Mouse (Mus musculus) megakaryocyte progenitor cell, adult 5-6 weeks (primary cell): Measurements from ENCODE around the gene Syt3. TPM values are rescaled to one million over a fixed set of nuclear protein-coding genes. Genes with fewer than 3 reads are reported as not detected.

Source experiments
- ATAC-seq: replicated peaks from 2 replicates; pipeline ENCODE4 v1.8.0; 2016; ENCODE audit warnings: mild to moderate bottlenecking, moderate TSS enrichment, inconsistent platforms; ENCODE audit not compliant: poor library complexity
- total RNA-seq, 2 experiments: library from RNA; stranded (forward) in 1 of 2; stranded (reverse) in 1 of 2; fragments of 157-497, 149-512 nt in 1 of 2; fragments of 200-1000 nt in 1 of 2; gene quantifications; 2 replicates each; pipeline versions ENCODE4 v1.2.3 to v1.2.4; 2015 to 2017

Syt3 gene
- total RNA-seq, 2 experiments from 2014 or later, result 0.12 to 0.22 TPM

GRCm38 (mm10) chr7:44443268-44444173 lies 59.6 kb downstream of the Syt3 start:
- ATAC-seq, result no peak

GRCm38 (mm10) chr7:44444886-44445527 lies 61.1 kb downstream of the Syt3 start:
- ATAC-seq, result no peak

GRCm38 (mm10) chr7:44445528-44445923 lies 61.6 kb downstream of the Syt3 start:
- no peak for ATAC-seq

GRCm38 (mm10) chr7:44446070-44446855 lies 62.4 kb downstream of the Syt3 start:
- no peak for ATAC-seq

Other genes with a start within 250 kb of the Syt3 start
- not detected in 2 replicates for gene Klk1b16, start 247.3 kb upstream of the Syt3 start, total RNA-seq (2015)
- gene Klk1b16, start 247.3 kb upstream of the Syt3 start, total RNA-seq (2017), result not detected in 2 replicates
- not detected in 2 replicates for gene Klk1b24, start 195.9 kb upstream of the Syt3 start, total RNA-seq (2015)
- not detected in 2 replicates for gene Klk1b24, start 195.9 kb upstream of the Syt3 start, total RNA-seq (2017)
- gene Klk1b3, start 185.9 kb upstream of the Syt3 start, total RNA-seq (2015), result not detected in 2 replicates
- not detected in 2 replicates for gene Klk1b3, start 185.9 kb upstream of the Syt3 start, total RNA-seq (2017)
- not detected in 2 replicates for gene Klk1b4, start 176.7 kb upstream of the Syt3 start, total RNA-seq (2015)
- not detected in 2 replicates for gene Klk1b4, start 176.7 kb upstream of the Syt3 start, total RNA-seq (2017)
- gene Klk1b5, start 168.2 kb upstream of the Syt3 start, total RNA-seq (2015), result not detected in 2 replicates
- gene Klk1b5, start 168.2 kb upstream of the Syt3 start, total RNA-seq (2017), result not detected in 2 replicates
- not detected in 2 replicates for gene Klk1, start 158.7 kb upstream of the Syt3 start, total RNA-seq (2015)
- gene Klk1, start 158.7 kb upstream of the Syt3 start, total RNA-seq (2017), result not detected in 2 replicates
- not detected in 2 replicates for gene Gm36864, start 147.9 kb upstream of the Syt3 start, total RNA-seq (2015)
- gene Gm36864, start 147.9 kb upstream of the Syt3 start, total RNA-seq (2017), result not detected in 2 replicates
- gene 1700028J19Rik, start 137.4 kb upstream of the Syt3 start, total RNA-seq (2015), result 0.34 and 1.8 TPM in 2 replicates
- 0.30 and 0.37 TPM in 2 replicates for gene 1700028J19Rik, start 137.4 kb upstream of the Syt3 start, total RNA-seq (2017)
- gene 2410002F23Rik, start 137.4 kb upstream of the Syt3 start, total RNA-seq (2015), result 54.0 and 60.6 TPM in 2 replicates
- gene 2410002F23Rik, start 137.4 kb upstream of the Syt3 start, total RNA-seq (2017), result 71.7 and 74.6 TPM in 2 replicates
- not detected in 2 replicates for gene Acp4, start 126.7 kb upstream of the Syt3 start, total RNA-seq (2015)
- gene Acp4, start 126.7 kb upstream of the Syt3 start, total RNA-seq (2017), result 0.04 TPM in 1 of 2 replicates, not detected in the other
- not detected in 2 replicates for gene Gm15517, start 122.7 kb upstream of the Syt3 start, total RNA-seq (2015)
- gene Gm15517, start 122.7 kb upstream of the Syt3 start, total RNA-seq (2017), result not detected in 2 replicates
- gene Clec11a, start 77.2 kb upstream of the Syt3 start, total RNA-seq (2015), result 4.1 TPM in 2 replicates
- 4.2 and 4.4 TPM in 2 replicates for gene Clec11a, start 77.2 kb upstream of the Syt3 start, total RNA-seq (2017)
- gene Shank1, start 73.8 kb upstream of the Syt3 start, total RNA-seq (2015), result 0.05 and 0.49 TPM in 2 replicates
- not detected in 2 replicates for gene Shank1, start 73.8 kb upstream of the Syt3 start, total RNA-seq (2017)
- gene 1700008O03Rik, start 1.7 kb downstream of the Syt3 start, total RNA-seq (2015), result 0.44 and 1.5 TPM in 2 replicates
- 1.8 and 2.2 TPM in 2 replicates for gene 1700008O03Rik, start 1.7 kb downstream of the Syt3 start, total RNA-seq (2017)
- not detected in 2 replicates for gene Lrrc4b, start 44.9 kb downstream of the Syt3 start, total RNA-seq (2015)
- gene Lrrc4b, start 44.9 kb downstream of the Syt3 start, total RNA-seq (2017), result not detected in 2 replicates
- not detected in 2 replicates for gene Aspdh, start 81.3 kb downstream of the Syt3 start, total RNA-seq (2015)
- gene Aspdh, start 81.3 kb downstream of the Syt3 start, total RNA-seq (2017), result not detected in 2 replicates
- 27.5 and 35.2 TPM in 2 replicates for gene Josd2, start 83.9 kb downstream of the Syt3 start, total RNA-seq (2015)
- 17.4 and 22.6 TPM in 2 replicates for gene Josd2, start 83.9 kb downstream of the Syt3 start, total RNA-seq (2017)
- 60.6 and 62.7 TPM in 2 replicates for gene Emc10, start 112.4 kb downstream of the Syt3 start, total RNA-seq (2015)
- gene Emc10, start 112.4 kb downstream of the Syt3 start, total RNA-seq (2017), result 30.4 and 38.3 TPM in 2 replicates
- 1.2 and 2.5 TPM in 2 replicates for gene Fam71e1, start 112.5 kb downstream of the Syt3 start, total RNA-seq (2015)
- 0.30 and 1.7 TPM in 2 replicates for gene Fam71e1, start 112.5 kb downstream of the Syt3 start, total RNA-seq (2017)
- gene Mybpc2, start 140.6 kb downstream of the Syt3 start, total RNA-seq (2015), result not detected in 2 replicates
- gene Mybpc2, start 140.6 kb downstream of the Syt3 start, total RNA-seq (2017), result not detected in 2 replicates
- 0.20 TPM in 1 of 2 replicates, not detected in the other for gene Spib, start 148.0 kb downstream of the Syt3 start, total RNA-seq (2015)
- 0.04 TPM in 1 of 2 replicates, not detected in the other for gene Spib, start 148.0 kb downstream of the Syt3 start, total RNA-seq (2017)
- gene Pold1, start 164.7 kb downstream of the Syt3 start, total RNA-seq (2015), result 51.4 and 70.3 TPM in 2 replicates
- gene Pold1, start 164.7 kb downstream of the Syt3 start, total RNA-seq (2017), result 64.4 and 77.2 TPM in 2 replicates
- gene Nr1h2, start 169.8 kb downstream of the Syt3 start, total RNA-seq (2015), result 39.4 and 43.7 TPM in 2 replicates
- gene Nr1h2, start 169.8 kb downstream of the Syt3 start, total RNA-seq (2017), result 42.6 and 45.7 TPM in 2 replicates
- 219 and 232 TPM in 2 replicates for gene Napsa, start 188.3 kb downstream of the Syt3 start, total RNA-seq (2015)
- 91.2 and 121 TPM in 2 replicates for gene Napsa, start 188.3 kb downstream of the Syt3 start, total RNA-seq (2017)
- gene Kcnc3, start 206.6 kb downstream of the Syt3 start, total RNA-seq (2015), result 0.25 and 0.66 TPM in 2 replicates
- gene Kcnc3, start 206.6 kb downstream of the Syt3 start, total RNA-seq (2017), result 0.04 TPM in 1 of 2 replicates, not detected in the other